Mouse (Mus musculus): Measurements from ENCODE around the gene Agtpbp1.

DNA sequence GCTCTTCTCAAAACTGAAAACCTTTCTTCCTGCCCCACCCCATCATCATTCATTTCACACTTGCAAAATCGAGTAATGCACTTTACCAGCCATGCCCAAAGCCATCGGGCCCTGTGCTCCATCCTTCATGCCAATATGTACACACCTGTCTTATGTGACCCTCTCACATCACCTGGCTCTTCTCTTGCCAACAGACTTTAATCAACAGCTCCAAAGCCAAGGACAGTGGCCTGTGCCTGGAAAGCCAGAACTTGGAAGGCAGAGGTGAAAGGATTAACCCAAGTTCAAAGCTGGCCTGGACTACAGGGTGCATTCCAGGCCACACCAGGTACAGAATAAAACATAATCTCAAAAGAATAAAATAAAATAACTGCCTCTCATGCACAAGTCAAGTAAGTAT, 48.4 kb downstream of the Agtpbp1 start:
- no peak for TF ChIP-seq EP300 (IDR thresholded peaks at IDR 0.05; ENCODE audit: low read depth)
- no peak for TF ChIP-seq CTCF (IDR thresholded peaks at IDR 0.05; ENCODE audit: low read depth)

Data from heart, postnatal 0 days (tissue).